Mouse (Mus musculus) liver, embryonic 13.5 days (tissue): ENCODE measurements around the gene Ccrl2. TPM values are rescaled to one million over a fixed set of nuclear protein-coding genes. Genes with fewer than 3 reads are reported as not detected.
A peak's percentile ranks its signal among the peaks of the same experiment; 100 is the strongest.

Source experiments
- ATAC-seq: fragments of 200-750 bp; cut with Nextera tagmentation; 2 replicates; pipeline ENCODE4 v1.8.0; 2017; ENCODE audit warnings: low read depth, mild to moderate bottlenecking, moderate number of reproducible peaks, moderate library complexity
- DNase-seq: peaks from one replicate; pipeline ENCODE4 v3.0.0; 2022
- H3K27ac ChIP-seq: fragments of 300-500 bp; sonication (generic); 2 replicates; pipeline ENCODE4 v1.5.1; 2015; ENCODE audit warnings: moderate library complexity, mild to moderate bottlenecking, inconsistent platforms
- H3K27me3 ChIP-seq: fragments of 300-500 bp; sonication (generic); 2 replicates; pipeline ENCODE4 v1.6.1; 2015; ENCODE audit warnings: mild to moderate bottlenecking, inconsistent platforms
- H3K36me3 ChIP-seq: fragments of 300-500 bp; sonication (generic); 2 replicates; pipeline ENCODE4 v1.6.1; 2015; ENCODE audit warnings: mild to moderate bottlenecking, inconsistent platforms
- H3K4me1 ChIP-seq: fragments of 300-500 bp; sonication (generic); replicated peaks from 2 replicates; pipeline ENCODE4 v1.6.1; 2015; ENCODE audit warnings: inconsistent platforms
- H3K4me2 ChIP-seq: fragments of 300-500 bp; sonication (generic); 2 replicates; pipeline ENCODE4 v1.6.1; 2015; ENCODE audit warnings: inconsistent platforms, mild to moderate bottlenecking, moderate library complexity
- H3K4me3 ChIP-seq: fragments of 300-500 bp; sonication (generic); replicated peaks from 2 replicates; pipeline ENCODE4 v1.5.1; 2015; ENCODE audit warnings: mild to moderate bottlenecking, inconsistent platforms
- H3K9ac ChIP-seq: fragments of 300-500 bp; sonication (generic); 2 replicates; pipeline ENCODE4 v1.6.1; 2015; ENCODE audit warnings: mild to moderate bottlenecking, inconsistent platforms
- H3K9me3 ChIP-seq: fragments of 300-500 bp; sonication (generic); replicated peaks from 2 replicates; pipeline ENCODE4 v1.6.1; 2016; ENCODE audit warnings: inconsistent platforms
- WGBS: fragments of 180-500 bp; shearing (Covaris S2); methylation state at CpG from one replicate; pipeline ENCODE4 v1.1.7; 2015; ENCODE audit not compliant: insufficient replicate concordance; 5-methylcytosine and 5-hydroxymethylcytosine counted together
- polyA plus RNA-seq: library from polyadenylated mRNA; unstranded; fragments of >200 nt; fragmentation: Nextera tagmentation; extraction: Ambion mirVana; gene quantifications from 2 replicates; pipeline ENCODE4 v1.2.1, GENCODE M21; 2015

Gene Ccrl2
- polyA plus RNA-seq, 1 experiment from 2014 or later = 12.6 TPM

GRCm38 (mm10) chr9:111026791-111027190 lies 30.5 kb downstream of the Ccrl2 start:
- Histone ChIP-seq H3K4me1 (no peaks in the 10 kb centered on the region), H3K36me3 (no peaks in the 10 kb centered on the region), H3K4me3 (no peak overlapping the region), H3K27me3 (no peaks in the 10 kb centered on the region), H3K4me2 (no peak overlapping the region), H3K9ac (no peak overlapping the region), H3K9me3 (no peaks in the 10 kb centered on the region), H3K27ac (no peak overlapping the region)
- WGBS = 50% methylated on average over 10 of the region's 10 CpGs
- DNase-seq (no peak), ATAC-seq (no peak)

- peak; percentile 61 for ATAC-seq
- H3K9ac ChIP-seq = no peak within 1 kb of the TSS
- H3K27ac ChIP-seq = no peak within 1 kb of the TSS
- H3K27me3 ChIP-seq = no peaks in the 10 kb centered on the region
- no peaks in the 10 kb centered on the region for H3K36me3 ChIP-seq
- no peak within 1 kb of the TSS for H3K4me2 ChIP-seq
- no peak for DNase-seq
- H3K9me3 ChIP-seq = no peaks in the 10 kb centered on the region
- H3K4me1 ChIP-seq = peaks cover 7% of the 10 kb centered on the region; the same call in 1 of the 2 replicates
- 15% methylated on average over 5 of the region's 5 CpGs for WGBS
- H3K4me3 ChIP-seq = no peak within 1 kb of the TSS
Observed at GRCm38 (mm10) chr9:111019022-111019421, 38.3 kb downstream of the Ccrl2 start, which contains the start of gene Ltf. Gene Ltf, plus strand, starts transcription at chr9:111019271.

- DNase-seq = no peak
- WGBS = 64% methylated on average over 4 of the region's 4 CpGs
- H3K9ac ChIP-seq = no peak overlapping the region
Observed at GRCm38 (mm10) chr9:111015658-111016057, 41.7 kb downstream of the Ccrl2 start.

GRCm38 (mm10) chr9:111012041-111012440 lies 45.3 kb downstream of the Ccrl2 start:
- DNase-seq (no peak), ATAC-seq (no peak)
- H3K4me1 ChIP-seq = no peaks in the 10 kb centered on the region
- no peak overlapping the region for H3K9ac ChIP-seq
- no peaks in the 10 kb centered on the region for H3K9me3 ChIP-seq
- H3K4me2 ChIP-seq = no peak overlapping the region
- no peaks in the 10 kb centered on the region for H3K36me3 ChIP-seq
- no peak overlapping the region for H3K4me3 ChIP-seq
- no peak overlapping the region for H3K27ac ChIP-seq
- WGBS = 59% methylated on average over 3 of the region's 3 CpGs
- H3K27me3 ChIP-seq = no peaks in the 10 kb centered on the region

More at GRCm38 (mm10) chr9:111015658-111016057, 41.7 kb downstream of the Ccrl2 start:
- H3K4me3 ChIP-seq = no peak overlapping the region
- no peaks in the 10 kb centered on the region for H3K36me3 ChIP-seq
- H3K4me1 ChIP-seq = peaks cover 7% of the 10 kb centered on the region; the same call in 1 of the 2 replicates
- no peaks in the 10 kb centered on the region for H3K9me3 ChIP-seq
- no peak overlapping the region for H3K4me2 ChIP-seq
- no peak for ATAC-seq
- no peaks in the 10 kb centered on the region for H3K27me3 ChIP-seq
- H3K27ac ChIP-seq = no peak overlapping the region

GRCm38 (mm10) chr9:111011550-111011949 lies 45.8 kb downstream of the Ccrl2 start:
- Histone ChIP-seq H3K27ac (no peak overlapping the region), H3K9me3 (no peaks in the 10 kb centered on the region), H3K4me2 (no peak overlapping the region), H3K36me3 (no peaks in the 10 kb centered on the region), H3K9ac (no peak overlapping the region), H3K4me3 (no peak overlapping the region), H3K27me3 (no peaks in the 10 kb centered on the region), H3K4me1 (no peaks in the 10 kb centered on the region)
- DNase-seq = no peak
- 55% methylated on average over 9 of the region's 9 CpGs for WGBS
- no peak for ATAC-seq

- Histone ChIP-seq H3K9me3 (no peaks in the 10 kb centered on the region), H3K27me3 (no peaks in the 10 kb centered on the region)
- WGBS = 42% methylated on average over 3 of the region's 3 CpGs
Observed at GRCm38 (mm10) chr9:111009763-111010162, 47.6 kb downstream of the Ccrl2 start.

GRCm38 (mm10) chr9:111006544-111006943 lies 50.8 kb downstream of the Ccrl2 start:
- DNase-seq = no peak
- no peaks in the 10 kb centered on the region for H3K27me3 ChIP-seq
- H3K4me3 ChIP-seq = no peak overlapping the region

More at GRCm38 (mm10) chr9:111009763-111010162, 47.6 kb downstream of the Ccrl2 start:
- Histone ChIP-seq H3K4me1 (no peaks in the 10 kb centered on the region), H3K27ac (no peak overlapping the region), H3K9ac (no peak overlapping the region), H3K4me2 (no peak overlapping the region), H3K36me3 (no peaks in the 10 kb centered on the region), H3K4me3 (no peak overlapping the region)
- no peak for DNase-seq
- no peak for ATAC-seq

More at GRCm38 (mm10) chr9:111006544-111006943, 50.8 kb downstream of the Ccrl2 start:
- Histone ChIP-seq H3K4me1 (no peaks in the 10 kb centered on the region), H3K9me3 (no peaks in the 10 kb centered on the region), H3K27ac (no peak overlapping the region), H3K4me2 (no peak overlapping the region), H3K36me3 (no peaks in the 10 kb centered on the region), H3K9ac (no peak overlapping the region)
- WGBS = 80% methylated on average over 2 of the region's 2 CpGs
- no peak for ATAC-seq

Other genes with a start within 250 kb of the Ccrl2 start
- not detected in 2 replicates for gene Prss44, start 243.5 kb downstream of the Ccrl2 start, polyA plus RNA-seq
- gene Prss43, start 230.8 kb downstream of the Ccrl2 start, polyA plus RNA-seq = not detected in 2 replicates
- not detected in 2 replicates for gene Prss45, start 222.9 kb downstream of the Ccrl2 start, polyA plus RNA-seq
- not detected in 2 replicates for gene Prss46, start 213.0 kb downstream of the Ccrl2 start, polyA plus RNA-seq
- gene Prss50, start 199.6 kb downstream of the Ccrl2 start, polyA plus RNA-seq = 16.6 and 21.0 TPM in 2 replicates
- gene Als2cl, start 177.6 kb downstream of the Ccrl2 start, polyA plus RNA-seq = 1.6 and 1.7 TPM in 2 replicates
- 1.3 and 1.6 TPM in 2 replicates for gene Tmie, start 177.4 kb downstream of the Ccrl2 start, polyA plus RNA-seq
- gene Fam240a, start 140.7 kb downstream of the Ccrl2 start, polyA plus RNA-seq = not detected in 2 replicates
- gene Tdgf1, start 111.4 kb downstream of the Ccrl2 start, polyA plus RNA-seq = not detected in 2 replicates
- 0.29 and 0.49 TPM in 2 replicates for gene Lrrc2, start 106.0 kb downstream of the Ccrl2 start, polyA plus RNA-seq
- 7.1 and 12.1 TPM in 2 replicates for gene Rtp3, start 66.9 kb downstream of the Ccrl2 start, polyA plus RNA-seq
- 17.7 and 18.7 TPM in 2 replicates for gene Ltf, start 38.2 kb downstream of the Ccrl2 start, polyA plus RNA-seq
- 20.8 and 25.2 TPM in 2 replicates for gene Lrrfip2, start 60.1 kb upstream of the Ccrl2 start, polyA plus RNA-seq
- gene Mlh1, start 214.3 kb upstream of the Ccrl2 start, polyA plus RNA-seq = 24.7 and 29.3 TPM in 2 replicates
- gene Epm2aip1, start 214.4 kb upstream of the Ccrl2 start, polyA plus RNA-seq = 5.9 and 8.8 TPM in 2 replicates